Mouse (Mus musculus): ENCODE data around the gene Aasdh. TPM values are rescaled to one million over a fixed set of nuclear protein-coding genes. Genes with fewer than 3 reads are reported as not detected.
"Not testable (repeated sequence)": the region's sequence is repeated elsewhere in the genome, so short reads cannot be mapped to it uniquely, and the experiment has no call there.

Gene Aasdh
- polyA plus RNA-seq, 1 experiment, result 20.9 TPM

DNA sequence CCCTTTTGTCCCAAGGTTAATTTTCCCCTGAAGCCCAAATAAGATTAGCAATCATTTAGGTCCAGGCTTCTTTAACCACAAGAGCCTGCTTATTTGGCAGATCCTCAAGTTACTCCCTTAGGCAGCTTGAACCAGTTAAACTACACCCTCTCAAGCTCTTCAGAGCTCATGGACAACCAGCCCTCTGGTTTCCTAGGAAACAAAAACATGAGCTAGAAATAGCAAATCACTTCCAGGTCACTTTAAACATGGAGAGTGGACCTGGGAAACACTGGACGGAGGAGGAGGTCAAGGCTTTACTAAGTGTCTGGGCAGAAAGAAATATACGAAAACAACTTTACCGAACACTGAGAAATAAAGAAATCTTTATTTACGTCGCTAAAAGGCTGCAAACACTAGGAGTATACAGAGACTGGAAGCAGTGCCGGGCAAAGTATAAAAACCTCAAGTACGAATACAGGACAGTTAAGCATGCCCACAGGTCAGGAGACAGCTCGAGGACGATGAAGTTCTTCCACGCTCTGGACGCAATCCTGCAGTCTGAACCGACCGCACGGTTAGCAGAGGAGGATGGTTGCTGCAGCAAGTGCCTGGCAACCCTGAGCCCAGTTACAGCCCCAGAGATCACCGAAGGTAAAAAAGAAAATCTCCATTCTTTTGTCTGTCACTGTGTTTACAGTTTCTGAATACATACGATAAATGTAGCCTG lies 23.0 kb upstream of the Aasdh start:
- TF ChIP-seq CTCF (IDR thresholded peaks at IDR 0.05; ENCODE audit: borderline replicate concordance, insufficient read depth, low read depth, low read length), result no peak
- no peak for TF ChIP-seq POLR2A (IDR thresholded peaks at IDR 0.05; ENCODE audit: borderline replicate concordance, insufficient read depth, low read length)
- 87% methylated on average over 16 of the region's 16 CpGs for WGBS
- H3K4me1 ChIP-seq (ENCODE audit: control insufficient read depth, insufficient read depth, low read length), result peaks cover 4% of the 10 kb centered on the region
- no peaks in the 10 kb centered on the region for H3K27me3 ChIP-seq (ENCODE audit: control insufficient read depth, insufficient read depth, low read length)
- peak in 1 of 2 experiments; percentile 41 for DNase-seq
- no peak overlapping the region for H3K27ac ChIP-seq (ENCODE audit: insufficient read depth, low read length)
- no peak overlapping the region for H3K4me3 ChIP-seq (replicated peaks; ENCODE audit: insufficient read depth, low read depth, low read length)

DNA sequence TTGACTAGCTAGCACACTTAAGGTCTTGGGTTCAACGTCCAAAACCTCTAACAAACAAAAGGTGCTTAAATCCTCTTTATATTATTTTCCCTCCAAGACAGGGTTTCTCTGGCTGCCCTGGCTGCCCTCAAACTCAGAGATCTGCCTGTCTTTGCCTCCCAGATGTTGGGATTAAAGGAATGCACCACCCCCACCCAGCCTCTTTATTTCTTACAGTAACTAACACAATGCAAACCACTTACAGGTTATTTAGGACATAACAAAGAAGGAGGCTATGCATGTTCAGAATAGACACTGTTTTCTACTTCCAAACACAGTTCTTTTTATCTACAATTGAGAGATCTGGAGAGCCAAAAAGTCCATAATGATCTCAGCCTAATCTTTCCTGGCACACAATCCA lies 19.0 kb upstream of the Aasdh start:
- 77% methylated on average over 1 of the region's 1 CpGs for WGBS
- TF ChIP-seq CTCF (IDR thresholded peaks at IDR 0.05; ENCODE audit: borderline replicate concordance, insufficient read depth, low read depth, low read length) (no peak), POLR2A (IDR thresholded peaks at IDR 0.05; ENCODE audit: borderline replicate concordance, insufficient read depth, low read length) (no peak)
- no peaks in the 10 kb centered on the region for H3K27me3 ChIP-seq (ENCODE audit: control insufficient read depth, insufficient read depth, low read length)
- H3K27ac ChIP-seq (ENCODE audit: insufficient read depth, low read length), result no peak overlapping the region
- DNase-seq, result no peak
- no peak overlapping the region for H3K4me3 ChIP-seq (replicated peaks; ENCODE audit: insufficient read depth, low read depth, low read length)
- H3K4me1 ChIP-seq (ENCODE audit: control insufficient read depth, insufficient read depth, low read length), result peaks cover 5% of the 10 kb centered on the region

DNA sequence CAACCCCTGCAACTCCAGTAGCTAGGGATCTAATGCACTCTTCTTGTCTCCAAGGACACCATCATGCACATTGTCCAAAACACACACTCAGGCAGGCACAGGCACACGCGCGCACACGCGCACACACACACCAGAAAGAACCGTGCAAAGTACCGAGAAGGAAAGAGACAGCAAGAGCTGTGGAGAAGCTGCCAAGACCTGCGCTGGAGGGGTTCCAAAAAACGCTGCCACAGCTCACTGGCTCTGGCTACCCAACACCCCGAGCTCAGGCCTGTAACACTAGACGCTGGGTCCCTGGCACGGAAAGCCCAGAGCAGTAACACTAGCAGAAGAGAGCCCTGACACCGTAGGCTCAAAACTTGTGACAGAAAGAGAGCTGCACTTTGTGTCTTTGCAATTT lies 18.1 kb upstream of the Aasdh start:
- WGBS, result 17% methylated on average over 13 of the region's 13 CpGs
- H3K27ac ChIP-seq (ENCODE audit: insufficient read depth, low read length), result no peak overlapping the region
- peaks cover 5% of the 10 kb centered on the region; the same call in 1 of the 2 replicates for H3K4me1 ChIP-seq (ENCODE audit: control insufficient read depth, insufficient read depth, low read length)
- peak; percentile 73 to 74 for DNase-seq
- TF ChIP-seq CTCF (IDR thresholded peaks at IDR 0.05; ENCODE audit: borderline replicate concordance, insufficient read depth, low read depth, low read length), result no peak
- no peak for TF ChIP-seq POLR2A (IDR thresholded peaks at IDR 0.05; ENCODE audit: borderline replicate concordance, insufficient read depth, low read length)
- H3K27me3 ChIP-seq (ENCODE audit: control insufficient read depth, insufficient read depth, low read length), result no peaks in the 10 kb centered on the region
- peak overlapping the region; percentile 6 for H3K4me3 ChIP-seq (replicated peaks; ENCODE audit: insufficient read depth, low read depth, low read length)

DNA sequence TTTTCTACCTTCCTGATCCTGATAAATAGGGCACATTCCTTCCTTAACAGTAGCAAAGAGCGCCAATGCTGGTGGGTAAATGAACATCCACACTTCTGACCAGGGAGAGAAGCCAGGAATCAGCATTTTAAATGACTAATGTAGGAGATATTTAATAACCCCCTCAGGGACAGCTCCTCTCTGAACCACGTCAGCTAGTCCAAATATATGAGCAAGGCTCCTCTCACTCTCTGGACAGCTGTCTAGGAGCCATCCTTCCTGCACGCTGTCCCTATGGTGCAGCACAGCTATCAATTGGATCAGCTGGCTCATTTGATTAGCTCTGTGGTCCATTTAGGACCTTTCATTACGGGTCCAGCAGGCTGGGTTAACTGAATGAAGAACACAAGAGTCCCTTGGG lies 17.5 kb upstream of the Aasdh start:
- no peaks in the 10 kb centered on the region for H3K27me3 ChIP-seq (ENCODE audit: control insufficient read depth, insufficient read depth, low read length)
- DNase-seq, result no peak
- peaks cover 5% of the 10 kb centered on the region; the same call in 1 of the 2 replicates for H3K4me1 ChIP-seq (ENCODE audit: control insufficient read depth, insufficient read depth, low read length)
- no peak overlapping the region for H3K27ac ChIP-seq (ENCODE audit: insufficient read depth, low read length)
- H3K4me3 ChIP-seq (replicated peaks; ENCODE audit: insufficient read depth, low read depth, low read length), result no peak overlapping the region
- 78% methylated on average over 4 of the region's 4 CpGs for WGBS
- no peak for TF ChIP-seq CTCF (IDR thresholded peaks at IDR 0.05; ENCODE audit: borderline replicate concordance, insufficient read depth, low read depth, low read length)
- no peak for TF ChIP-seq POLR2A (IDR thresholded peaks at IDR 0.05; ENCODE audit: borderline replicate concordance, insufficient read depth, low read length)

DNA sequence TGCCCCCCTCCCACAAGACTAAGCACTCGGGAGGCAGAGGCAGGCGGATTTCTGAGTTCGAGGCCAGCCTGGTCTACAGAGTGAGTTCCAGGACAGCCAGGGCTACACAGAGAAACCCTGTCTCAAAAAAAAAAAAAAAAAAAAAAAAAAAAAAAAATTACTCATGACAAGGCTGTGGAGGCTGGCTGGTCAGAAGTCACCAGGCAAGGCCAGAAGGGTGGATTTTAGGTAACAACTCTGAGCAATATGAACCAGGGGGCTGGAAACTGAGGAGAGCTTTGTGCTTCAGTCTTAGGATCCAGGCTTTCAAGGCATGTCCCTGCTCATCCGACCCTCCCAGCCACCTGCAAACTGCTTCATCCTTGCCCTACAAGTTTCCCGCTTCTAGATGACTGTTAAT lies 7.2 kb upstream of the Aasdh start:
- H3K27ac ChIP-seq (ENCODE audit: insufficient read depth, low read length); DNase-seq; H3K4me3 ChIP-seq (replicated peaks; ENCODE audit: insufficient read depth, low read depth, low read length); H3K27me3 ChIP-seq (ENCODE audit: control insufficient read depth, insufficient read depth, low read length); H3K4me1 ChIP-seq (ENCODE audit: control insufficient read depth, insufficient read depth, low read length): not testable (repeated sequence)
- 96% methylated on average over 5 of the region's 5 CpGs for WGBS

DNA sequence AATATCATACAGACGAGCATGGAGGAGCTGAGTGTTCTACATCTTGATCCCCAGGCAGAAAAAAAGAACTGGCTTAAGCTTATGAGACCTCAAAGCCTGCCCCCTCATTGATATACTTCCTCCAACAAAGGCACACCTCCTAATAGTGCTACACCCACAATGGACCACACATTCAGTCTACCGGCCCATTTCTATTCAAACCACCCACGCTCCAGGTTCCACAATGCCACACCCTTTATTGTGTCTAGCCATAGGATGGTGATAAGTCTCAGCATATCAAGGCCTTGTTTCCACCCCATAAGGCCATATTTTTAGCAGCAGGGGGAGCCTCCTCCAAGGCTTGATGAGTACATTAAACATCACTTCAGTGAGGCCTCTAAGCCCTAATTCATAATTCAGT lies 5.5 kb upstream of the Aasdh start:
- H3K27me3 ChIP-seq (ENCODE audit: control insufficient read depth, insufficient read depth, low read length), result no peaks in the 10 kb centered on the region
- no peak for DNase-seq
- WGBS, result 88% methylated on average over 3 of the region's 3 CpGs
- H3K4me1 ChIP-seq (ENCODE audit: control insufficient read depth, insufficient read depth, low read length), result no peaks in the 10 kb centered on the region
- no peak overlapping the region for H3K4me3 ChIP-seq (replicated peaks; ENCODE audit: insufficient read depth, low read depth, low read length)
- no peak overlapping the region for H3K27ac ChIP-seq (ENCODE audit: insufficient read depth, low read length)
- TF ChIP-seq CTCF (IDR thresholded peaks at IDR 0.05; ENCODE audit: borderline replicate concordance, insufficient read depth, low read depth, low read length) (no peak), POLR2A (IDR thresholded peaks at IDR 0.05; ENCODE audit: borderline replicate concordance, insufficient read depth, low read length) (no peak)

DNA sequence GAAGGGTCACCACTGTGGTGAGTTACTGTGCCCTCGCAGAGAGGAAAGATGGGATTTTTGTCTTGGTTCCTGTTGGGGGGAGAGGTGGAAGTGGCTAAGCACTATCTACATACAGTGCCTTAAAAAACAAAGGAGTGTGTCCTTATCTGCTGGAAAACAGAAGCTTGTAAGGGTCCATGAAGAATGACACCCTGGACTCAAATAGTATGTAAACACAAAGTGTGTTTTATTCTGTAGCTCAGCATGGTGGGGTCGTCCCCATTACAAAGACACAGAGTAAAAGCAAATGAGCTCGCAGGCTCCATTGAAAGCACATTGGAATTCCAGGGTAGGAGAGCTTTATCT lies 813 bp upstream of the Aasdh start:
- Histone ChIP-seq H3K4me1 (ENCODE audit: control insufficient read depth, insufficient read depth, low read length) (no peaks in the 10 kb centered on the region), H3K27ac (ENCODE audit: insufficient read depth, low read length) (no peak overlapping the region), H3K27me3 (ENCODE audit: control insufficient read depth, insufficient read depth, low read length) (no peaks in the 10 kb centered on the region), H3K4me3 (replicated peaks; ENCODE audit: insufficient read depth, low read depth, low read length) (peak overlapping the region; percentile 84)
- DNase-seq, result no peak
- TF ChIP-seq CTCF (IDR thresholded peaks at IDR 0.05; ENCODE audit: borderline replicate concordance, insufficient read depth, low read depth, low read length), result no peak
- TF ChIP-seq POLR2A (IDR thresholded peaks at IDR 0.05; ENCODE audit: borderline replicate concordance, insufficient read depth, low read length), result no peak
- WGBS, result 31% methylated on average over 3 of the region's 3 CpGs

DNA sequence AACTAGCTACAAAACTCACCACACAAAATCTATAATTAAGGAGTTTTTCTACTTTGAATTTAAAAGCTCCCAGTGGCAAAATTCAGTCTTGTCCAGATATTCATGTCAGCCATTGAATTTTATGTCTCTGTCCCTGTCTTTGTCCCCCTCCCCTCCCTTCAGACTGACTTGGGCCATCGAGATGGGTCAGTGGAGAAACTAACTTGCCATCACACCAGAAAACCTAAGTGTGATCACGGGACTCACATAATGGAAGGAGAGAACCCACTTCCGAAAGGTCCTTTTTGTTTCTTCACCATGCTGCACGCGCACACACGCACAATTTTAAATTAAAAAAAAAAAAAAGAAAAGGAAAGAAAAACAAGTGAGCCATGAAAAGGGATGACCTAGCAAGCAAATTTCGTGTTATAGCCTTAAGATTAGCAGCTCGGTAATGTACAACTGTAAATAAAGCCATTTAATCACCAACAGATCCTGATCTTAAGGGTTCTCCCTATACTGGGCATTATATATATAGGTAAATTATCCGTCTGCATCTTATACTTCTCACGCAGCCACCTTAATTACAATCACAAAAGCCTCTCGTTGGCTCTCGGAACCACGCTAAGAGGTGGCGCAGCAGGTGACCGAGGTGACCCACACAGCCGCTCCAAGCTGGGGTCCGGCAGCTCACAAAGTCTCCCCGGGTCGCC lies 455 bp downstream of the Aasdh start:
- DNase-seq, result peak in 1 of 2 experiments; percentile 18
- no peaks in the 10 kb centered on the region for H3K4me1 ChIP-seq (ENCODE audit: control insufficient read depth, insufficient read depth, low read length)
- H3K27ac ChIP-seq (ENCODE audit: insufficient read depth, low read length), result 0 out of 2 replicates have a peak overlapping the region, but pooled peaks have one; percentile 37
- H3K4me3 ChIP-seq (replicated peaks; ENCODE audit: insufficient read depth, low read depth, low read length), result peak overlapping the region; percentile 84
- WGBS, result under 1% methylated on average over 19 of the region's 19 CpGs
- no peak for TF ChIP-seq CTCF (IDR thresholded peaks at IDR 0.05; ENCODE audit: borderline replicate concordance, insufficient read depth, low read depth, low read length)
- no peak for TF ChIP-seq POLR2A (IDR thresholded peaks at IDR 0.05; ENCODE audit: borderline replicate concordance, insufficient read depth, low read length)
- no peaks in the 10 kb centered on the region for H3K27me3 ChIP-seq (ENCODE audit: control insufficient read depth, insufficient read depth, low read length)
